14 mouse cellular contexts compared by ENCODE assay signal in the genomic region with DNA sequence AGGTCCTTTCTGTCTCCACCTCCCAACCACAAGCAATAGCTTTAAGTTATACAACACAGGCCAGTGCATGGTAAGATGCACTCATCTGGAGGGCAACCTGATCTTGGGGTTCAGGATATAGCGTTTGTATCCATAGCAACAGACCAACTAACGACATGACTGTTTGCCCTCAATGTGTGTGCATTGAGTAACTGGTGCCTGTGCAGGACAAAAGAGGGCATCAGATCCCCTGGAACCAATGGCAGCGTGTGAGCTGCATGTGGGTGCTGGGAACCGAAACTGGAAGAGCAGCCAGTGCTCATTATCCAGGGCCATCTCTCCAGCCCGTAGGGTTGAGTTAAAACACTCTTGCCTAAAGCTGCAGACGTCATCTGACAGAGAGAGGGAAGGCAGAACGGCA. TPM values are rescaled to one million over a fixed set of nuclear protein-coding genes. Genes with fewer than 3 reads are reported as not detected.
DNase-seq lines count a peak whose midpoint lies in the region; ATAC-seq and TF ChIP-seq lines count a peak whose summit lies in the region.
"Had no signal": no experiment of that assay in that cellular context is flagged by ENCODE, and none has a peak within 500 bp of the region (broad histone marks: within the 10 kb centered on the region; RNA-seq: fewer than 3 reads in every experiment).

No protein-coding gene starts in this region.

- no peaks in the 10 kb centered on the region for H3K27me3 ChIP-seq in hindbrain, postnatal 0 days (ENCODE audit: insufficient read depth, low read length)
- H3K27me3 ChIP-seq in hindbrain, embryonic 14.5 days (ENCODE audit: control insufficient read depth, insufficient read depth, low read length) = no peaks in the 10 kb centered on the region
- H3K27me3 ChIP-seq in midbrain, embryonic 15.5 days (replicated peaks) = no peaks in the 10 kb centered on the region
- no peaks in the 10 kb centered on the region for H3K27me3 ChIP-seq in midbrain, embryonic 11.5 days (ENCODE audit: control insufficient read depth, insufficient read depth, low read length)
- H3K27me3 ChIP-seq: limb, embryonic 15.5 days had no signal

- H3K27ac ChIP-seq in hindbrain, postnatal 0 days = no peak overlapping the region
- no peak overlapping the region for H3K27ac ChIP-seq in hindbrain, embryonic 14.5 days
- H3K27ac ChIP-seq in midbrain, embryonic 15.5 days = no peak overlapping the region
- no peak overlapping the region for H3K27ac ChIP-seq in midbrain, embryonic 11.5 days (ENCODE audit: low read depth, low read length)
- H3K27ac ChIP-seq: limb, embryonic 15.5 days had no signal

- TF ChIP-seq CTCF in hindbrain, postnatal 0 days (IDR thresholded peaks at IDR 0.05; ENCODE audit: low read depth) = no peak

- H3K9me3 ChIP-seq in hindbrain, postnatal 0 days (ENCODE audit: low read length) = no peaks in the 10 kb centered on the region
- H3K9me3 ChIP-seq in hindbrain, embryonic 14.5 days (ENCODE audit: control insufficient read depth, low read length) = no peaks in the 10 kb centered on the region
- H3K9me3 ChIP-seq in midbrain, embryonic 15.5 days = no peaks in the 10 kb centered on the region
- H3K9me3 ChIP-seq in midbrain, embryonic 11.5 days (ENCODE audit: control insufficient read depth, low read length) = no peaks in the 10 kb centered on the region
- H3K9me3 ChIP-seq: limb, embryonic 15.5 days had no signal

- no peaks in the 10 kb centered on the region for H3K36me3 ChIP-seq in hindbrain, postnatal 0 days (ENCODE audit: insufficient read depth, low read length)
- no peaks in the 10 kb centered on the region for H3K36me3 ChIP-seq in hindbrain, embryonic 14.5 days (replicated peaks; ENCODE audit: control insufficient read depth, insufficient read depth)
- H3K36me3 ChIP-seq in midbrain, embryonic 15.5 days (replicated peaks) = no peaks in the 10 kb centered on the region
- no peaks in the 10 kb centered on the region for H3K36me3 ChIP-seq in midbrain, embryonic 11.5 days (ENCODE audit: control insufficient read depth, insufficient read depth, low read length)
- H3K36me3 ChIP-seq: limb, embryonic 15.5 days had no signal

- DNase-seq in hindbrain, postnatal 0 days (ENCODE audit: low spot score) = no peak
- no peak for DNase-seq in hindbrain, embryonic 14.5 days (ENCODE audit: low spot score)
- DNase-seq in midbrain, embryonic 11.5 days (ENCODE audit: low spot score, missing footprints) = no peak
- peak; percentile 15 for DNase-seq in neural tube, embryonic 10.5 days (ENCODE audit: extremely low spot score, low spot score)
- no peak for DNase-seq in gastrocnemius, postnatal 14 days
- no peak for DNase-seq in cerebellum, adult 9-11 months
- DNase-seq in cerebellum, adult 11-12 months = no peak
- DNase-seq: adrenal gland, adult 2 months; heart, adult 2 months; heart, postnatal 36 days; layer of hippocampus, adult 9-11 months; right cerebral cortex, postnatal 25 days had no signal

- ATAC-seq in hindbrain, postnatal 0 days = 0 out of 2 replicates have a peak, but pooled peaks have one; percentile 15
- no peak for ATAC-seq in hindbrain, embryonic 14.5 days (ENCODE audit: low FRiP score)
- 0 out of 2 replicates have a peak, but pooled peaks have one; percentile 17 for ATAC-seq in midbrain, embryonic 15.5 days (replicated peaks)
- ATAC-seq in midbrain, embryonic 11.5 days (ENCODE audit: low FRiP score) = no peak

- no peak overlapping the region for H3K4me3 ChIP-seq in hindbrain, postnatal 0 days (ENCODE audit: low read length)
- no peak overlapping the region for H3K4me3 ChIP-seq in hindbrain, embryonic 14.5 days (replicated peaks; ENCODE audit: low read length)
- H3K4me3 ChIP-seq in midbrain, embryonic 15.5 days = no peak overlapping the region
- H3K4me3 ChIP-seq in midbrain, embryonic 11.5 days (ENCODE audit: low read depth, low read length) = no peak overlapping the region
- H3K4me3 ChIP-seq: heart, adult 2 months; limb, embryonic 15.5 days had no signal

- H3K4me2 ChIP-seq in hindbrain, postnatal 0 days (ENCODE audit: low read depth, low read length) = no peak overlapping the region
- no peak overlapping the region for H3K4me2 ChIP-seq in hindbrain, embryonic 14.5 days (replicated peaks)
- H3K4me2 ChIP-seq in midbrain, embryonic 15.5 days = no peak overlapping the region
- no peak overlapping the region for H3K4me2 ChIP-seq in midbrain, embryonic 11.5 days
- H3K4me2 ChIP-seq: limb, embryonic 15.5 days had no signal

- 42% methylated on average over 7 of the region's 7 CpGs for WGBS in hindbrain, postnatal 0 days
- 50% methylated on average over 7 of the region's 7 CpGs for WGBS in hindbrain, embryonic 14.5 days
- WGBS in midbrain, embryonic 15.5 days = 43% methylated on average over 7 of the region's 7 CpGs
- 55% methylated on average over 7 of the region's 7 CpGs for WGBS in midbrain, embryonic 11.5 days

- intact Hi-C loops in gastrocnemius, postnatal 14 days (cut with DNase I; ENCODE audit: low total_unique reads) = no loop called here

- no peak overlapping the region for H3K9ac ChIP-seq in hindbrain, postnatal 0 days (replicated peaks; ENCODE audit: low read length)
- no peak overlapping the region for H3K9ac ChIP-seq in hindbrain, embryonic 14.5 days
- H3K9ac ChIP-seq in midbrain, embryonic 15.5 days = no peak overlapping the region
- H3K9ac ChIP-seq in midbrain, embryonic 11.5 days (ENCODE audit: low read length) = no peak overlapping the region
- H3K9ac ChIP-seq: limb, embryonic 15.5 days had no signal

- H3K4me1 ChIP-seq in hindbrain, postnatal 0 days (ENCODE audit: insufficient read depth, low read length) = no peaks in the 10 kb centered on the region
- H3K4me1 ChIP-seq in hindbrain, embryonic 14.5 days (replicated peaks; ENCODE audit: control insufficient read depth, insufficient read depth, low read length) = peaks cover 16% of the 10 kb centered on the region; the same call in 1 of the 2 replicates
- H3K4me1 ChIP-seq in midbrain, embryonic 15.5 days = peaks cover 6% of the 10 kb centered on the region; the same call in 1 of the 2 replicates
- H3K4me1 ChIP-seq in midbrain, embryonic 11.5 days (ENCODE audit: control insufficient read depth, insufficient read depth, low read length) = no peaks in the 10 kb centered on the region; the same call in 1 of the 2 replicates
- H3K4me1 ChIP-seq: limb, embryonic 15.5 days had no signal

RNA-seq across cellular contexts. Expression of a gene that starts 38.5 kb away (rescaled TPM):
- 20.6 and 62.0 TPM in 2 replicates for total RNA-seq in hindbrain, postnatal 0 days (2014; rRNA removed)
- 39.7 and 41.0 TPM in 2 replicates for polyA plus RNA-seq in hindbrain, postnatal 0 days (2015; fragmentation: Nextera tagmentation; extraction: Ambion mirVana)
- 35.1 and 35.3 TPM in 2 replicates for polyA plus RNA-seq in hindbrain, embryonic 14.5 days (2014; fragmentation: Nextera tagmentation; extraction: Ambion mirVana)
- 31.9 and 36.0 TPM in 2 replicates for polyA plus RNA-seq in midbrain, embryonic 15.5 days (2015; fragmentation: Nextera tagmentation; extraction: Ambion mirVana)
- 20.2 and 24.0 TPM in 2 replicates for polyA plus RNA-seq in midbrain, embryonic 11.5 days (2014; fragmentation: Nextera tagmentation; extraction: Ambion mirVana)
- total RNA-seq in gastrocnemius, postnatal 14 days (2021) = 10 to 100 TPM; 10.5 to 11.2 TPM

Comparison
In these comparisons a context has a peak if more than half of its experiments do, and no peak if none do; other contexts are left out.
1. ATAC-seq: peak in hindbrain, postnatal 0 days (single experiment) and midbrain, embryonic 15.5 days (single experiment); none in hindbrain, embryonic 14.5 days (single experiment) and midbrain, embryonic 11.5 days (single experiment).